Mouse (Mus musculus) limb, embryonic 11.5 days (tissue): ENCODE measurements at regions not wholly inside any gene's neighbourhood (a gene's known extent, or its start where the extent isn't known, plus 50 kb on each side); places are given as distances from the start of the nearest gene placed in this dataset.

Experiments
- ATAC-seq: fragments of 200-750 bp; cut with Nextera tagmentation; 2 replicates; pipeline ENCODE4 v1.8.0; 2017; ENCODE audit warnings: low read depth; ENCODE audit not compliant: insufficient number of reproducible peaks, low FRiP score, low TSS enrichment
- DNase-seq: peaks from one replicate; pipeline ENCODE4 v3.0.0-alpha.2; 2015; ENCODE audit warnings: low spot score
- H3K27ac ChIP-seq: fragments of 300-500 bp; sonication (generic); replicated peaks from 2 replicates; pipeline ENCODE4 v1.5.1; 2014; ENCODE audit warnings: low read depth, mild to moderate bottlenecking, low read length
- H3K27me3 ChIP-seq: fragments of 300-500 bp; sonication (generic); 2 replicates; pipeline ENCODE4 v1.6.1; 2014; ENCODE audit warnings: mild to moderate bottlenecking, low read length, mixed read lengths; ENCODE audit not compliant: control insufficient read depth, insufficient read depth
- H3K36me3 ChIP-seq: fragments of 300-500 bp; sonication (generic); 2 replicates; pipeline ENCODE4 v1.6.1; 2014; ENCODE audit warnings: mild to moderate bottlenecking, low read length, moderate library complexity, mixed read lengths; ENCODE audit not compliant: control insufficient read depth, insufficient read depth
- H3K4me1 ChIP-seq: fragments of 300-500 bp; sonication (generic); 2 replicates; pipeline ENCODE4 v1.6.1; 2014; ENCODE audit warnings: low read length, mixed read lengths; ENCODE audit not compliant: control insufficient read depth, insufficient read depth
- H3K4me2 ChIP-seq: fragments of 300-500 bp; sonication (generic); 2 replicates; pipeline ENCODE4 v1.6.1; 2014; ENCODE audit warnings: low read depth, mild to moderate bottlenecking, moderate library complexity; ENCODE audit not compliant: severe bottlenecking
- H3K4me3 ChIP-seq: fragments of 300-500 bp; sonication (generic); 2 replicates; pipeline ENCODE4 v1.5.1; 2014; ENCODE audit warnings: low read depth, low read length
- H3K9ac ChIP-seq: fragments of 300-500 bp; sonication (generic); 2 replicates; pipeline ENCODE4 v1.6.1; 2014; ENCODE audit warnings: mild to moderate bottlenecking, low read length
- H3K9me3 ChIP-seq: fragments of 300-500 bp; sonication (generic); 2 replicates; pipeline ENCODE4 v1.6.1; 2016; ENCODE audit warnings: low read length; ENCODE audit not compliant: control insufficient read depth
- WGBS: fragments of 180-500 bp; shearing (Covaris S2); extraction: QIAGEN DNeasy Blood & Tissue Kit; methylation state at CpG from one replicate; pipeline ENCODE4 v1.1.7; 2014; 5-methylcytosine and 5-hydroxymethylcytosine counted together

- DNase-seq (no peak), ATAC-seq (no peak)
- 92% methylated on average over 8 of the region's 8 CpGs for WGBS
- Histone ChIP-seq H3K27me3 (no peaks in the 10 kb centered on the region), H3K36me3 (no peaks in the 10 kb centered on the region), H3K4me1 (no peaks in the 10 kb centered on the region), H3K9ac (no peak overlapping the region), H3K4me3 (no peak overlapping the region), H3K9me3 (no peaks in the 10 kb centered on the region), H3K4me2 (no peak overlapping the region), H3K27ac (no peak overlapping the region)
Observed at GRCm38 (mm10) chr3:128954886-128955285, 244.8 kb upstream of the Pitx2 start.

- 88% methylated on average over 5 of the region's 5 CpGs for WGBS
Observed at GRCm38 (mm10) chr3:128976752-128977151, 222.9 kb upstream of the Pitx2 start.

DNA sequence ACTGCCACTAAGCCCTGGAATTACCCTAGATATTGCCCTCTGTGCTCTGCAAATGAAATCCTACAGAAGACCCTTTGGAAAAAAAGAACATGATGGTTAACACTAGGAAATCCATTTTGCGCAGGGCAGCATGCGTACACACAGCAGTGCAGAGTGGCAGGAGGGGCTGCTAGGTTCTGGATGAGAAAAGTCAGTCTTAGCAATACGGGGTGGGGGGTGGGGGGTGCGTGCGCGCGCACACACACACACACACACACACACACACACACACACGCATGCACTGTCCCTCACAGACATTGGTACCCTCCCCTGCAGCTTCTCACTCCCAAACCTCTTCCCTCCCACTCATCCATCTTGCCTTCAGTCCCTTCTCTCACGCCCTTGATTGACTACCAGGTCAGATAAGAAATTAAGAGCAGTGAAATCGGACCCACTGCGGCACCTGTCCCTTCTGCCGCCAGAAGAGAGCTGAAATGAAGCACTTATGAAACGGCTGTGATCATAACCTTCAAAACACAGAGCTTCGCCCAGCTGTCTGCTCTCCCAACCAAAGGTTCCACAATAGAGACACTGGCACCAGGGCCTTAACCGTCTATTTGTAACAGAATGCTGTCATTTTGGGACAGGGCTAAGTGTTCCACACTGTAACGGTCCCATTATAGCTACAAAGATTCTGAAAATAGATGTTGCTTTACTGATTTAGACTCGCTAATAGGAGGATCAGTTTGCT, 209.3 kb upstream of the Pitx2 start:
- no peaks in the 10 kb centered on the region for H3K36me3 ChIP-seq
- no peaks in the 10 kb centered on the region for H3K4me1 ChIP-seq
- whole genome bisulfite sequencing, result 83% methylated on average over 17 of the region's 17 CpGs
- no peak for DNase-seq
- H3K9me3 ChIP-seq, result no peaks in the 10 kb centered on the region
- no peak for ATAC-seq
- H3K27ac ChIP-seq, result no peak overlapping the region
- H3K27me3 ChIP-seq, result no peaks in the 10 kb centered on the region
- no peak overlapping the region for H3K4me2 ChIP-seq
- no peak overlapping the region for H3K4me3 ChIP-seq
- no peak overlapping the region for H3K9ac ChIP-seq

More at GRCm38 (mm10) chr3:128976752-128977151, 222.9 kb upstream of the Pitx2 start:
- H3K4me2 ChIP-seq, result no peak overlapping the region
- DNase-seq (no peak), ATAC-seq (no peak)
- no peak overlapping the region for H3K27ac ChIP-seq
- H3K36me3 ChIP-seq, result no peaks in the 10 kb centered on the region
- no peaks in the 10 kb centered on the region for H3K4me1 ChIP-seq
- H3K9ac ChIP-seq, result no peak overlapping the region
- no peak overlapping the region for H3K4me3 ChIP-seq
- H3K27me3 ChIP-seq, result no peaks in the 10 kb centered on the region
- H3K9me3 ChIP-seq, result no peaks in the 10 kb centered on the region

- Histone ChIP-seq H3K4me3 (no peak overlapping the region), H3K36me3 (no peaks in the 10 kb centered on the region), H3K4me1 (no peaks in the 10 kb centered on the region), H3K27me3 (no peaks in the 10 kb centered on the region), H3K9me3 (no peaks in the 10 kb centered on the region), H3K9ac (no peak overlapping the region), H3K4me2 (no peak overlapping the region), H3K27ac (no peak overlapping the region)
- no peak for ATAC-seq
- no peak for DNase-seq
- WGBS, result 69% methylated on average over 7 of the region's 7 CpGs
Observed at GRCm38 (mm10) chr3:129002866-129003265, 196.8 kb upstream of the Pitx2 start.

GRCm38 (mm10) chr3:129004085-129004484, 195.6 kb upstream of the Pitx2 start:
- Histone ChIP-seq H3K27ac (no peak overlapping the region), H3K9ac (no peak overlapping the region), H3K4me2 (no peak overlapping the region), H3K27me3 (no peaks in the 10 kb centered on the region), H3K4me3 (no peak overlapping the region), H3K4me1 (no peaks in the 10 kb centered on the region), H3K9me3 (no peaks in the 10 kb centered on the region), H3K36me3 (no peaks in the 10 kb centered on the region)
- ATAC-seq (no peak), DNase-seq (no peak)
- WGBS, result 92% methylated on average over 8 of the region's 8 CpGs

GRCm38 (mm10) chr3:129038877-129039276, 160.8 kb upstream of the Pitx2 start:
- no peaks in the 10 kb centered on the region for H3K27me3 ChIP-seq
- no peak for ATAC-seq
- no peak overlapping the region for H3K4me3 ChIP-seq
- H3K9me3 ChIP-seq, result no peaks in the 10 kb centered on the region
- no peak overlapping the region for H3K4me2 ChIP-seq
- no peak overlapping the region for H3K27ac ChIP-seq
- 86% methylated on average over 2 of the region's 2 CpGs for WGBS
- no peaks in the 10 kb centered on the region for H3K4me1 ChIP-seq
- H3K9ac ChIP-seq, result no peak overlapping the region
- H3K36me3 ChIP-seq, result no peaks in the 10 kb centered on the region
- DNase-seq, result no peak

GRCm38 (mm10) chr3:129044834-129045233, 154.8 kb upstream of the Pitx2 start:
- H3K9ac ChIP-seq, result no peak overlapping the region
- WGBS, result 88% methylated on average over 5 of the region's 5 CpGs
- no peaks in the 10 kb centered on the region for H3K4me1 ChIP-seq
- no peaks in the 10 kb centered on the region for H3K36me3 ChIP-seq
- no peaks in the 10 kb centered on the region for H3K27me3 ChIP-seq
- no peak overlapping the region for H3K4me3 ChIP-seq
- no peak overlapping the region for H3K27ac ChIP-seq
- H3K4me2 ChIP-seq, result no peak overlapping the region
- no peaks in the 10 kb centered on the region for H3K9me3 ChIP-seq
- DNase-seq (no peak), ATAC-seq (no peak)

GRCm38 (mm10) chr3:129049899-129050597, 149.6 kb upstream of the Pitx2 start:
- Histone ChIP-seq H3K9me3 (no peaks in the 10 kb centered on the region), H3K4me1 (no peaks in the 10 kb centered on the region), H3K27me3 (no peaks in the 10 kb centered on the region), H3K36me3 (no peaks in the 10 kb centered on the region), H3K4me3 (no peak overlapping the region), H3K9ac (no peak overlapping the region), H3K4me2 (no peak overlapping the region), H3K27ac (no peak overlapping the region)
- 91% methylated on average over 3 of the region's 3 CpGs for WGBS
- ATAC-seq (no peak), DNase-seq (no peak)
